Mouse (Mus musculus) embryonic facial prominence, embryonic 12.5 days (tissue): ENCODE results near the gene Rbm7. TPM values are rescaled to one million over a fixed set of nuclear protein-coding genes. Genes with fewer than 3 reads are reported as not detected.
A peak's percentile ranks its signal among the peaks of the same experiment; 100 is the strongest.
"Not testable (repeated sequence)": the region's sequence is repeated elsewhere in the genome, so short reads cannot be mapped to it uniquely, and the experiment has no call there.

Experiments
- ATAC-seq: fragments of 200-750 bp; cut with Nextera tagmentation; 2 replicates; pipeline ENCODE4 v1.8.0; 2017; ENCODE audit not compliant: insufficient number of reproducible peaks, insufficient read depth, low FRiP score, low TSS enrichment
- H3K27ac ChIP-seq: fragments of 300-500 bp; sonication (generic); 2 replicates; pipeline ENCODE4 v1.5.1; 2016; ENCODE audit warnings: mild to moderate bottlenecking
- H3K27me3 ChIP-seq: fragments of 300-500 bp; sonication (generic); 2 replicates; pipeline ENCODE4 v1.6.1; 2016; ENCODE audit warnings: mild to moderate bottlenecking, moderate library complexity
- H3K36me3 ChIP-seq: fragments of 300-500 bp; sonication (generic); 2 replicates; pipeline ENCODE4 v1.6.1; 2016; ENCODE audit warnings: mild to moderate bottlenecking
- H3K4me1 ChIP-seq: fragments of 300-500 bp; sonication (generic); 2 replicates; pipeline ENCODE4 v1.6.1; 2016
- H3K4me2 ChIP-seq: fragments of 300-500 bp; sonication (generic); replicated peaks from 2 replicates; pipeline ENCODE4 v1.6.1; 2016; ENCODE audit warnings: mild to moderate bottlenecking, moderate library complexity
- H3K4me3 ChIP-seq: fragments of 300-500 bp; sonication (generic); 2 replicates; pipeline ENCODE4 v1.5.1; 2016; ENCODE audit warnings: mild to moderate bottlenecking
- H3K9ac ChIP-seq: fragments of 300-500 bp; sonication (generic); 2 replicates; pipeline ENCODE4 v1.6.1; 2016; ENCODE audit warnings: mild to moderate bottlenecking, moderate library complexity
- H3K9me3 ChIP-seq: fragments of 300-500 bp; sonication (generic); 2 replicates; pipeline ENCODE4 v1.6.1; 2016; ENCODE audit warnings: mild to moderate bottlenecking, moderate library complexity
- WGBS: fragments of 180-500 bp; shearing (Covaris S2); methylation state at CpG from one replicate; pipeline ENCODE4 v1.1.7; 2016; 5-methylcytosine and 5-hydroxymethylcytosine counted together
- polyA plus RNA-seq: library from polyadenylated mRNA; unstranded; fragments of >200 nt; fragmentation: Nextera tagmentation; extraction: Ambion mirVana; gene quantifications from 2 replicates; pipeline ENCODE4 v1.2.1, GENCODE M21; 2016

Rbm7 gene
- polyA plus RNA-seq, result 123 TPM in 2 replicates

DNA sequence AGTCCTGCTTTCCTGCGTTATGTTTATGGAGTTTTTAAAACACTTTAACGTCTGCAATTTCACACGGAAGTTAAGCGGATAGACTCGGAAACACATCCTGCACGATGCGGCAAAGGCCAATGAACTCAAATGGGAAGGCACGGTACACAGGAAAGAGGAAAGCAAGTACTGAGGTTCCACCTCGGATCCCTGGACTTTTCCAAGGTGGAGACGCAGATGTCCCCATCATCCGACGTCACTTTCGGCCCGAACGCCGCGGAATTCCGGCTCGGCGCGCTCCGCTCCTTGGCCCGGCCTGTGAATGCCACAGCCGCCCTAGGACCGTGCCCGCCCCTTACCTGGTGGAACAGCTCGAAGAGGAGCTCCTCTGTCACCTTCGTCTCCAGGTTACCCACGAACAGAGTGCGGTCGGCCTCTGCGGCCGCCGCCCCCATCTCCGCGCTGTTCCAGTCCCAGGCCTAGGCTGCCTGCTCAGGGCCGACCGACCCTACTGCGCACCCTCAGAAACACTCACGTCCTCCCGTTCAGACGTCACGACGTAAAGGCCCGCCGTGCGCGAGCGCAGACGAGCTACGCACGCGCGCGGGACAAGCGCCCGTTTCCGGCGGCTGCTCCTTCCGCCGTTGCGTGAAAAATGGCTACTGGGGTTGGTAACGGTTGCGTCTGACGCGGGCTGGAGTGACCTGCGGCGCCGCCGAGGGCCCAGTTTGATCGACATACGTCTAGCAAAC lies at the start of gene Rbm7, which contains the start of gene Gm5617:
Gene Rbm7 (minus strand): TSS at position 483 of the 731 bp plus-strand sequence.
Gene Gm5617 (plus strand): TSS at position 626 of the 731 bp plus-strand sequence.
- Histone ChIP-seq H3K4me1 (peaks cover 10% of the 10 kb centered on the region), H3K9ac (peak within 1 kb of the TSS; percentile 87), H3K27me3 (no peaks in the 10 kb centered on the region), H3K27ac (peak within 1 kb of the TSS; percentile 86), H3K4me3 (peak within 1 kb of the TSS; percentile 87), H3K9me3 (no peaks in the 10 kb centered on the region), H3K36me3 (peaks cover 27% of the 10 kb centered on the region), H3K4me2 (peak within 1 kb of the TSS; percentile 66)
- peak; percentile 99 for ATAC-seq
- WGBS, result under 1% methylated on average over 72 of the region's 72 CpGs

DNA sequence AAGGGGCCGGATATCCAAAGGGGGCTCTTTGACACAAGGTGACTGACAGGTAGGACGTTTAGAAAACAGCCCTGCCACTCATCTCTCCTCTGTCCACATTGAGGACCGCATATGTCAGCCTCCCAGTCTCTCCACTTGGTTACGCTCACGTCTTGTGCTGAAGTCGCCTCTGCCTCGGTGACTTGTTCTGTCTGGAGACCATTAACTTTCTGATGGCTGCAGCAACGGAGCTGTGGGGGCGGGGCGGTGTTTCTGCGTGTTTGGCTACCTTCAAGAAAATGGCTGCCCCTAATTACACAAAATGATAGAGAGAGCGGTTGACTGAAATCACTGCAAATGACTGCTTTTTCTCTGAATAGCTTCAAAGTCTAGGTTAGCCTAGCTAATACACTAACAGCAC lies 43.6 kb upstream of the Rbm7 start:
- WGBS, result 6% methylated on average over 12 of the region's 12 CpGs
- no peaks in the 10 kb centered on the region for H3K27me3 ChIP-seq
- H3K27ac ChIP-seq, result no peak overlapping the region
- H3K4me1 ChIP-seq, result no peaks in the 10 kb centered on the region
- H3K9ac ChIP-seq, result no peak overlapping the region
- peak overlapping the region; percentile 13 for H3K4me3 ChIP-seq
- H3K36me3 ChIP-seq, result no peaks in the 10 kb centered on the region
- H3K4me2 ChIP-seq, result peak overlapping the region; percentile 41
- no peaks in the 10 kb centered on the region for H3K9me3 ChIP-seq
- no peak for ATAC-seq

DNA sequence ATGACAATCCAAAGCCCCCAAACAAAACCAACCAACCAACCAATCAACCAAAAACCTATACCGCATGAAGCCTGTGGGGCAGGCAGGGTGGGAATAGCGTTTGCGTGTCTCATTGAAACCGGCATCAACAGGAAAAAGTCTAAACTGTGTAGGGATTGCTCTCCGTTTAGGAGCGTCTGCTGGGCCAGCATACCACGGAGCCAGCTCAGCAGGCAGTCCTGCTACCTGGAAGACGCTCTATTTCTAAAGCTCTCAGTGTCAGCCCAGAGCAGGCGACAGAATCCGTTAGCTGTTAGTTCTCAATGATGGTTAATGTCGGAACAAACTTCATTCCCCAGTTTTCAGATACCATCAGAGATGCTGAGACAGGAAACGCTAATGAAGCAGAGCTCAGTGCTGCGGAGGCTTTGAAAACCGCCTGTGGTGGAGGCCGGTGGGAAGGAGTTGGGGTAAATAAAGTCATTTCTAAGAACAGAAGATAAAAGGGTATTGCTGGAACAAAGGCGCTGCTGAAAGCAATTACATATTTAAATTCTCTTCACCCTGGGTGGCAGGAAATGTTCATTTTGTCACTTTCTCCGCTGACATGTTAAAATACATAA lies 43.0 kb upstream of the Rbm7 start:
- Histone ChIP-seq H3K27ac (no peak overlapping the region), H3K27me3 (no peaks in the 10 kb centered on the region)
- 2% methylated on average over 17 of the region's 17 CpGs for WGBS

DNA sequence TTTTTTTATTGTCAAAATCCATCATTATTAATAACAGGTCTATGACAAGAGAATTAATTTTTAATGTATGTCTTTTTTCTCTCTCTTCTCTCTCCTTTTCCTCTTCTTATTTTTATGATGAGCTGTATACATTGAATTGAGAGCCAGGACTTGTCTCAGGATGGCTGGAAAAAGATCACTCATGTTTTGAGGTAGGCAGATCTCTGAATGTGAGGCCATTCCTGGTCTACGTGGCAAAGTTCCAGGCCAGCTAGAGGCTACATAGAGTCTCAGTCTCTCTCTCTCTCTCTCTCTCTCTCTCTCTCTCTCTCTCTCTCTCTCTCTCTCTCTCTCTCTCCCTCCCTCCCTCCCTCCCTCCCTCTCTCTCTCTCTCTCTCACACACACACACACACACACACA lies 42.5 kb upstream of the Rbm7 start:
- ATAC-seq, H3K4me3 ChIP-seq, H3K36me3 ChIP-seq, H3K9ac ChIP-seq, H3K4me1 ChIP-seq, H3K4me2 ChIP-seq, H3K27me3 ChIP-seq, H3K27ac ChIP-seq, H3K9me3 ChIP-seq: not testable (repeated sequence)
- 29% methylated on average over 1 of the region's 1 CpGs for WGBS

More for the DNA sequence above, 43.0 kb upstream of the Rbm7 start:
- ATAC-seq, result peak; percentile 69; the same call in 1 of the 2 replicates
- Histone ChIP-seq H3K4me3 (peak overlapping the region; percentile 13; the same call in 1 of the 2 replicates), H3K9me3 (no peaks in the 10 kb centered on the region), H3K36me3 (no peaks in the 10 kb centered on the region), H3K4me1 (no peaks in the 10 kb centered on the region), H3K4me2 (peak overlapping the region; percentile 41), H3K9ac (no peak overlapping the region)

DNA sequence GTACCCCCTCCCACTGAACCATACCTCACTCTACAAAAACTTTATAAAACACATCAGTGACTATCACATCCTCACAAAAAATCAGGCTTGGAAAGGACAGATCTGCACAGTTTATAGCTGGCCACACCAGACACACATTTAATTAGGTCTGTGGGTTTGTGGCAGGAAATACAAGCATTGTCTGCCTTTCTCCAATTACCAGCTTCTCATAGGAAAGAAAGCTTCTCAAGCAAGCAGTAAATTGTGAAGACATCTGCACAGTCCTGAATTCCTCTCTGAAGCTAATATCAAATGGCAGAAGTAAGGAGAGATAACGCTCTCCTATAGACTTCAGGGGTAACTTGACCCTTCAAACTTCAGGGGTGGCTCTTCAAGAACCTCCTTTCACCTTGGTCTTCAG lies 41.3 kb upstream of the Rbm7 start:
- Histone ChIP-seq H3K4me1 (no peaks in the 10 kb centered on the region), H3K4me2 (no peak overlapping the region), H3K27ac (no peak overlapping the region), H3K9ac (no peak overlapping the region), H3K9me3 (no peaks in the 10 kb centered on the region), H3K4me3 (no peak overlapping the region), H3K27me3 (no peaks in the 10 kb centered on the region), H3K36me3 (no peaks in the 10 kb centered on the region)
- ATAC-seq, result no peak
- 52% methylated on average over 1 of the region's 1 CpGs for WGBS

DNA sequence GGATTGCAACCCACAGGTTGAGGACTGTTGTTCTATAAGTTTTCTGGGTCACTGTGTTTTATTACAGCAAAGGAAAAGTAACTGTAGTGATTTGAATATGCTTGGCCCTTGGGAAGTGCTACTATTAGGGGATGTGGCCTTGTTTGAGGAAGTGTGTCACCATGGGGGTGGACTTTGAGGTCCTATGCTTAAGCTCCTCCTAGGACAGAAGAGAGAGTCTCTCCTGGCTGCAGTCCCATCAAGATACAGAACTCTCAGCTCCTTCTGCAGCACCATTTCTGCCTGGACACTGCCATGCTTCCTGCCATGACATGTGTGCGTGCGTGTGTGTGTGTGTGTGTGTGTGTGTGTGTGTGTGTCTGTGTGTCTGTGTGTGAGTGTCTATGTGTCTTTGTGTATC lies 37.6 kb upstream of the Rbm7 start:
- H3K4me3 ChIP-seq, result no peak overlapping the region
- no peaks in the 10 kb centered on the region for H3K36me3 ChIP-seq
- WGBS, result 79% methylated on average over 2 of the region's 2 CpGs
- no peak overlapping the region for H3K27ac ChIP-seq
- no peaks in the 10 kb centered on the region for H3K9me3 ChIP-seq
- H3K27me3 ChIP-seq, result no peaks in the 10 kb centered on the region
- ATAC-seq, result no peak
- no peak overlapping the region for H3K9ac ChIP-seq
- H3K4me2 ChIP-seq, result no peak overlapping the region
- no peaks in the 10 kb centered on the region for H3K4me1 ChIP-seq

DNA sequence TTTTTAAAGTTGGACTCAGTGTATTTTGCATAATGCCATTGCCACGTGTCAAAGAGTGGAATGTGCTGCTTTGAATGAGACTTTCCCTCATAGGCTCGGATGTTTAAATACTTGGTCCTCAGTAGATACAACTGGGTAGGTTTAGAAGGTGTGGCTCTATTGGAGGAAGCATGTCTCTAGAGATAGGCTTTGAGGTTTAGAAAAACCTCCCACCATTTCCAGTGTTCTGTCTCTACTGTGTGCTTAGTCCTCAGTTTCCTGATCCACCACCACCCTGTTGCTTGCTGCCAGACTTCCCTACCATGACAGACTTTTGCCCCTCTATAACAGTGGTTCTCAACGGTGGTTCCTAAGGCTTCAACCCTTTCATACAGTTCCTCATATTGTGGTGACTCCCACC lies 37.1 kb upstream of the Rbm7 start:
- no peak overlapping the region for H3K4me3 ChIP-seq
- H3K4me2 ChIP-seq, result no peak overlapping the region
- no peaks in the 10 kb centered on the region for H3K4me1 ChIP-seq
- no peaks in the 10 kb centered on the region for H3K27me3 ChIP-seq
- no peaks in the 10 kb centered on the region for H3K9me3 ChIP-seq
- no peak overlapping the region for H3K27ac ChIP-seq
- WGBS, result 70% methylated on average over 3 of the region's 3 CpGs
- no peak for ATAC-seq
- H3K9ac ChIP-seq, result no peak overlapping the region
- no peaks in the 10 kb centered on the region for H3K36me3 ChIP-seq

DNA sequence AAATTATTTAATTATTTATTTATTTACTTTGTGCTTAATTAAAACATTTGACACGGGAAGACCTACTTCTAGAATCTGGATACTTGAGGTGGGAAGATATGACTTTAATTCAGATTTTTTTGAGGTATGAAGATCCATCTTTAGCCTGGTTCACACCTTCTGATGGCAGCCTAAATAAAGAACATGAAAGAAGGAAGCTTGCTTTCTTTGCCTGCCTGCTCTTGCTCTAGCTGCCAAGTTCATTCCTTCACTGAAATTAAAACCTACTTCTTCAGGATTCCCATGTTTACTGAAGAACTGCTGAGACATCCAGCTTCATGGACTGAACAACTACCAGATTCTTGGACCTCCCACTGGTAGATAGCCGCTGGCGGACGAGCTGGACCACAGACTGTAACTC lies 36.2 kb upstream of the Rbm7 start:
- WGBS, result 83% methylated on average over 4 of the region's 4 CpGs
- H3K9me3 ChIP-seq, result no peaks in the 10 kb centered on the region
- H3K27me3 ChIP-seq, result no peaks in the 10 kb centered on the region
- H3K9ac ChIP-seq, result no peak overlapping the region
- no peak overlapping the region for H3K27ac ChIP-seq
- H3K4me2 ChIP-seq, result no peak overlapping the region
- no peak overlapping the region for H3K4me3 ChIP-seq
- H3K36me3 ChIP-seq, result no peaks in the 10 kb centered on the region
- ATAC-seq, result no peak
- H3K4me1 ChIP-seq, result no peaks in the 10 kb centered on the region

DNA sequence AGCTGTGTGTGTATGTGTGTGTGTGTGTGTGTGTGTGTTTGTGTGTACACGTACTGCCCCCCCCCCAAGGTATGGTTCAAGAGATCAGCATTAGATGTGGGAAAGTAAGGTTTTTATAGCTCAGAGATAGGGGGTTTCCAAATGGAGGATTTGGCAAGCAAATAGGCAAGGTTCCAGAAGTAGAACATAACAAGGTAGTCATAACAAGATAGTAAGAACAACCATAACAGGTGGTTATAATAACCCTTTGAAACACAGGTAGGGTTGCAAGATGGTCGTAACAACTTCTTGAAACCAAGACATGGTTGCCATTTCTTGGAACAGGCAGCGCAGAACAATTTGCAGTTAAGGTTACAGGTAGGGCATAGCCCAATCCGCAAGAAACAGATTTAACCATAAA lies 31.4 kb upstream of the Rbm7 start:
- H3K4me3 ChIP-seq, result no peak overlapping the region
- H3K9me3 ChIP-seq, result no peaks in the 10 kb centered on the region
- H3K27me3 ChIP-seq, result no peaks in the 10 kb centered on the region
- no peak overlapping the region for H3K4me2 ChIP-seq
- 83% methylated on average over 4 of the region's 4 CpGs for WGBS
- ATAC-seq, result no peak
- no peaks in the 10 kb centered on the region for H3K4me1 ChIP-seq
- H3K36me3 ChIP-seq, result no peaks in the 10 kb centered on the region
- no peak overlapping the region for H3K9ac ChIP-seq
- H3K27ac ChIP-seq, result no peak overlapping the region

DNA sequence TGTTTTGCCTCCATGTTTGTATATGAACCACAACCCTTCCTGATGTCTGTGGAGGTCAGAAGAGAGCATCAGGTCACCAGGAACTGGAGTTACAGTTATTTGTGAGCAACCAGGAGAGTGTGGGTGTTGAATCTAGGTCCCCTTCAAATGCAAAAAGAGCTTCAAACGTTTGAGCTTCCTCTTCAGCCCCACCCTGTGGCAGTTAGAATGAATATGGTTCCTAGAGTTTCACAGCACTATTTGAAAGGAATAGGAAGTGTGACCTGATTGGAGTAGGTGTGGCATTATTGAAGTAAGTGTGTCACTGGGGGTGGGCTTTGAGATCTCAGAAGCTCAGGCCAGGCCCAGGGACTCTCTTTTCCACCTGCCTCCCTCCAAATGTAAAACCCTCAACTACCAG lies 30.5 kb upstream of the Rbm7 start:
- Histone ChIP-seq H3K27ac (no peak overlapping the region), H3K4me1 (no peaks in the 10 kb centered on the region), H3K27me3 (no peaks in the 10 kb centered on the region), H3K9me3 (no peaks in the 10 kb centered on the region), H3K4me2 (no peak overlapping the region), H3K9ac (no peak overlapping the region), H3K4me3 (no peak overlapping the region), H3K36me3 (no peaks in the 10 kb centered on the region)
- WGBS, result 14% methylated on average over 1 of the region's 1 CpGs
- no peak for ATAC-seq

DNA sequence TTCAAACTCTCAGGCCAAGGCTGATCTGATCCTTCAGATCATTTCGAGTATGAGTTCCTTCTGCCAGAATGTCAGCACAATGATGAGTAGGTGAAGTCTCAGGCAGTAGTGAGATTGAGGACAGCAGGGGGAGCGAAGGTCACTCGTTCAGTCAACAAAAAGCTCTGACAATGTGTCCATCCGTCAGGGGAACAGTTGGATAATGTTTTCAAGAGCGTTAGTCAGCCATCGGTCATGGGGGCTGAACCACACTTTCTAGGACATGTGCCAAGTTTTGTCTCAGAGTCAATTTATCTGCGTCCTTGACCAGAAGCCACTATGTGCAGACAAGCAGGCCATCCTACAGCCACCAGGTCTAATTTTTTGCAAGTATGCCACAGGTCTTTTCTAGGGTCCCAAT lies 25.3 kb upstream of the Rbm7 start:
- not testable (repeated sequence) for H3K27me3 ChIP-seq, H3K36me3 ChIP-seq, H3K9ac ChIP-seq, ATAC-seq, H3K27ac ChIP-seq, H3K4me3 ChIP-seq, H3K4me1 ChIP-seq, H3K9me3 ChIP-seq, H3K4me2 ChIP-seq
- 35% methylated on average over 3 of the region's 7 CpGs for WGBS

DNA sequence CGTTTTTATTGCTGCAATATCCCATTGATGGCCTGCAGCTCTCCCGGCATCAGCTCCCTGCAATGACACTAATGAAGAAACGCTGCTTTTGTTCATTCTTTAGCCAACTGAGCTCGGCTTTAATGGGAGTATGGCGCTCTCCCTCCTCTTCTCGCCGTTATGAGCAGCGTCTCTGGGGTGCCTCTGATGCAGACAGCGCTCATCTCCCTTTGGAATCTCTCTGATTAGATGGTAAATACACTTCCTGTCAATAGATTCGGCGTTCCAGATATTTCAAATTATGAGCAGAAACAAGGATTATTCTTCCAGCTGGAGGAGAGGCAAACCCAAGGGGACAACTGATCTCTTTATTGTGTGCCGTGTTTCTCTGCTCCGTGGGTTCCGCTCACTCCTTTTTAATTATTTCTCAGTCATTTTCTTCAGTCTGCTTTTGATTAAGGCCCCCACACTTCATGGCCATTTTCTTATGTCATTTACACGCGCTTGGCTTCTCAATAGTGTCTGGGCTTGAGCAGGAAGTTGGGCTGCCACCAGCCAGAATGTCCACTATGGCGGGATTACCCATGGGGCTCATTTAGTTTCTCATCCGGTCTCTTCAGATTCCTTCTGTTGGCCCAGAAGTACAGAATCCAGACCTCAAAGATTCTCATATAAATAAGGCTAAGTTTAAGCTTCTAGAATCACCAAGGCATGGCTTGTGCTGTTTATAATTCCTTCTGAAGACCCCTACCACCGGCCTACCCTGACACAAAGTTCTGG lies 22.5 kb upstream of the Rbm7 start:
- 45% methylated on average over 19 of the region's 19 CpGs for WGBS

More for the DNA sequence above, 22.5 kb upstream of the Rbm7 start:
- Histone ChIP-seq H3K4me3 (no peak overlapping the region), H3K36me3 (no peaks in the 10 kb centered on the region), H3K9ac (no peak overlapping the region), H3K4me2 (peak overlapping the region; percentile 29), H3K4me1 (peaks cover 4% of the 10 kb centered on the region; the same call in 1 of the 2 replicates), H3K27me3 (no peaks in the 10 kb centered on the region), H3K27ac (no peak overlapping the region), H3K9me3 (no peaks in the 10 kb centered on the region)
- no peak for ATAC-seq
